Comparison of ENCODE assay signal across 26 mouse cellular contexts in genomic region chr6:55836650-55837320, GRCm38 (mm10). TPM values are rescaled to one million over a fixed set of nuclear protein-coding genes. Genes with fewer than 3 reads are reported as not detected.
DNase-seq lines count a peak whose midpoint lies in the region; ATAC-seq lines count a peak whose summit lies in the region.
"Had no signal": no experiment of that assay in that cellular context is flagged by ENCODE, and none has a peak within 500 bp of the region (broad histone marks: within the 10 kb centered on the region; RNA-seq: fewer than 3 reads in every experiment).

Itprid1 (plus strand) TSS chr6:55836895.

- no peak within 1 kb of the TSS for H3K9ac ChIP-seq in lung, embryonic 16.5 days (ENCODE audit: low read length)
- H3K9ac ChIP-seq in stomach, embryonic 15.5 days = no peak within 1 kb of the TSS
- H3K9ac ChIP-seq: forebrain, embryonic 12.5 days; heart, embryonic 15.5 days had no signal

- H3K4me1 ChIP-seq in lung, embryonic 16.5 days (replicated peaks; ENCODE audit: control insufficient read depth, insufficient read depth, low read length) = no peaks in the 10 kb centered on the region; the same call in 1 of the 2 replicates
- no peaks in the 10 kb centered on the region for H3K4me1 ChIP-seq in stomach, embryonic 15.5 days
- H3K4me1 ChIP-seq: forebrain, embryonic 12.5 days; heart, embryonic 15.5 days had no signal

- H3K9me3 ChIP-seq in lung, embryonic 16.5 days (ENCODE audit: control insufficient read depth, low read length) = no peaks in the 10 kb centered on the region
- H3K9me3 ChIP-seq in stomach, embryonic 15.5 days = no peaks in the 10 kb centered on the region
- H3K9me3 ChIP-seq: forebrain, embryonic 12.5 days; G1E; heart, embryonic 15.5 days had no signal

- H3K27me3 ChIP-seq in lung, embryonic 16.5 days (ENCODE audit: control insufficient read depth, insufficient read depth, low read depth, low read length) = no peaks in the 10 kb centered on the region
- H3K27me3 ChIP-seq in stomach, embryonic 15.5 days (replicated peaks) = no peaks in the 10 kb centered on the region
- H3K27me3 ChIP-seq: forebrain, embryonic 12.5 days; heart, embryonic 15.5 days had no signal

- no peak within 1 kb of the TSS for H3K4me3 ChIP-seq in lung, embryonic 16.5 days (ENCODE audit: low read length)
- H3K4me3 ChIP-seq in stomach, embryonic 15.5 days (replicated peaks) = no peak within 1 kb of the TSS
- H3K4me3 ChIP-seq: forebrain, embryonic 12.5 days; heart, embryonic 15.5 days had no signal

- H3K27ac ChIP-seq in lung, embryonic 16.5 days (ENCODE audit: low read length) = peak within 1 kb of the TSS; percentile 36
- peak within 1 kb of the TSS; percentile 77 for H3K27ac ChIP-seq in stomach, embryonic 15.5 days
- H3K27ac ChIP-seq: forebrain, embryonic 12.5 days; heart, embryonic 15.5 days; hindbrain, postnatal 0 days had no signal

- 59% methylated on average over 8 of the region's 8 CpGs for WGBS in lung, embryonic 16.5 days
- 66% methylated on average over 8 of the region's 8 CpGs for WGBS in stomach, embryonic 15.5 days

- ATAC-seq in lung, embryonic 16.5 days (ENCODE audit: low read depth) = peak; percentile 92
- peak; percentile 68 for ATAC-seq in stomach, embryonic 15.5 days (ENCODE audit: insufficient read depth, low FRiP score, low read depth)
- ATAC-seq: activated CD4-positive, CD25-positive, alpha-beta regulatory T cell, adult 4 months; hindbrain, postnatal 0 days; intestine, postnatal 0 days had no signal

- no peak within 1 kb of the TSS for H3K4me2 ChIP-seq in lung, embryonic 16.5 days (ENCODE audit: low read depth, low read length)
- H3K4me2 ChIP-seq in stomach, embryonic 15.5 days = no peak within 1 kb of the TSS; the same call in 1 of the 2 replicates
- H3K4me2 ChIP-seq: forebrain, embryonic 12.5 days; heart, embryonic 15.5 days had no signal

- peak; percentile 9 for DNase-seq in layer of hippocampus, adult 9-11 months
- no peak for DNase-seq in layer of hippocampus, adult 18-20 months (ENCODE audit: low spot score in 2 of 2)
- DNase-seq in brain, adult 2 months (ENCODE audit: low read depth, low spot score) = peak; percentile 55
- no peak for DNase-seq in gastrocnemius, postnatal 25 days
- no peak for DNase-seq in neural tube, embryonic 10.5 days (ENCODE audit: extremely low spot score, low spot score)
- no peak for DNase-seq in adrenal gland, adult 2 months
- DNase-seq: adrenal gland, postnatal 14 days; cerebellum, adult 11-12 months; cerebellum, postnatal 36 days; gastrocnemius, postnatal 36 days; heart, postnatal 4 days; layer of hippocampus, postnatal 36 days; liver had no signal

- H3K36me3 ChIP-seq in lung, embryonic 16.5 days (ENCODE audit: control insufficient read depth, insufficient read depth, low read length) = no peaks in the 10 kb centered on the region
- H3K36me3 ChIP-seq in stomach, embryonic 15.5 days = no peaks in the 10 kb centered on the region
- H3K36me3 ChIP-seq: forebrain, embryonic 12.5 days; G1E; heart, embryonic 15.5 days had no signal

RNA-seq across cellular contexts. Expression of gene Itprid1, which starts in this region (rescaled TPM):
- total RNA-seq in layer of hippocampus, adult 18-20 months (2021) = 1 to 10 TPM; 1.2 to 1.4 TPM
- 0.15 and 0.21 TPM in 2 replicates for polyA plus RNA-seq in lung, embryonic 16.5 days (2015; fragmentation: Nextera tagmentation; extraction: Ambion mirVana)
- polyA plus RNA-seq in stomach, embryonic 15.5 days (2015; fragmentation: Nextera tagmentation; extraction: Ambion mirVana) = 0.24 and 0.40 TPM in 2 replicates
- not detected for total RNA-seq in gastrocnemius, postnatal 25 days (2021)
- total RNA-seq in adrenal gland, adult 2 months (2021) = under 1 TPM in 1 of 2 experiments, not detected in 1; 0.17 TPM
- 0.03 TPM in 1 of 2 replicates, not detected in the other for polyA plus RNA-seq in adrenal gland, adult 2 months (2012; rRNA removed)
- total RNA-seq: G1E; gastrocnemius, postnatal 36 days; heart, adult 8-10 months; heart, postnatal 4 days; hindbrain, postnatal 0 days; megakaryocyte-erythroid progenitor cell, adult 5-6 weeks had no signal
- polyA plus RNA-seq: activated CD4-positive, CD25-positive, alpha-beta regulatory T cell, adult 4 months; G1E; heart, embryonic 15.5 days; intestine, postnatal 0 days; liver, embryonic 16.5 days; neural tube, embryonic 11.5 days; spleen, adult 2 months had no signal

Comparison
In these comparisons a context has a peak if more than half of its experiments do, and no peak if none do; other contexts are left out.
1. DNase-seq: peak in layer of hippocampus, adult 9-11 months (single experiment) and brain, adult 2 months (single experiment); none in layer of hippocampus, adult 18-20 months (0 of 2), gastrocnemius, postnatal 25 days (single experiment), neural tube, embryonic 10.5 days (single experiment) and adrenal gland, adult 2 months (single experiment).
2. Peak in ATAC-seq and H3K27ac ChIP-seq in lung, embryonic 16.5 days; RNA of the gene not detected or under 1 TPM.
3. Peak in ATAC-seq and H3K27ac ChIP-seq in stomach, embryonic 15.5 days; RNA of the gene not detected or under 1 TPM.